Mouse (Mus musculus) c-Kit-negative CD71-positive TER-119-positive erythroid progenitor cells, embryonic 14.5 days (primary cell): ENCODE measurements at regions not wholly inside any gene's neighbourhood (a gene's known extent, or its start where the extent isn't known, plus 50 kb on each side); places are given as distances from the start of the nearest gene placed in this dataset.
"Not testable (repeated sequence)": the region's sequence is repeated elsewhere in the genome, so short reads cannot be mapped to it uniquely, and the experiment has no call there.

ENCODE experiments used
- DNase-seq: peaks from one replicate; pipeline ENCODE4 v3.0.0-alpha.2; 2013; ENCODE audit warnings: low read depth, low spot score

- DNase-seq: no peak
These were observed 122.2 kb upstream of the Nabp1 start for GRCm38 (mm10) chr1:51600425-51600824.

DNA sequence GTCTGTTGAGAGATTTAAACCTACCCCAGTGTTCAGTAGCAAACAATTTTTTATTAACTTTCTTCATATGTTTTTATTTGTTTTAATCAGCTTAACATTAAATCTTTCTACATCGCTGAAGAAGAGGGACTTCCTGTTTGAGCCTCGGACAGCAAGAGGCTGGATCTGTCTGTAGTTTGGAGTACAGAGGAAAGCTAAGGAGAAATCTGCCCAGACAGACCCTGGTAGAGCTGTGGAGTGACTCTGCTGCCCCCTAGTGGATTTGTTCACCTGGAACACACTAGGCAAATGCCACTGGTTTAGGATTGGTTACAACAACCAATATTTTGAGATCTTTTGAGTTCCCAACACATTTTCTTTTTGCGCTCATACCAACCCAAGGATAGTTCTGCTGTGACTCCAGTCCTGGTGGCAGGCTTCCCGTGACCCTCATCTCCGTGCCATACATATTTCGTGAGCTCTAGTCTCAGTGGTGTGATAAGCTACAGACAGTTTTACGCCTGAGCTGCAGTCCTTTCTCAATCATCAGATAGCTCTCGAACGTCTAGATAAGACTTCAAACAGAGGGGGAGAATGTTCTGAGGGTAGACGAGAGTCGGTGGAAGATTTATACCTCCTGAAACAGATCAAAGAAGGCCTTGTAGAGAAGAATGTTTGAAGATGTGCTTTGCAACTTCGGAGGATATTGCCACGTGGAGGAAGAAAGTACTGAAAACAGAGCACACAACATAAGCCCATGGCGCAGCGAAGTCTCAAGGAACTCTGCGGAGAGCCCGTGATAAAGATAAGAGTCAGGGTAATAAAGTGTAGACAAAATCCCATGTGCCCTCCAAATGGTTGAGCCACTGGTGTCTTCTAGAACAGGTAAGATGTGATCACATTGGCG lies 119.0 kb upstream of the Nabp1 start:
- peak; percentile 29 for DNase-seq

DNA sequence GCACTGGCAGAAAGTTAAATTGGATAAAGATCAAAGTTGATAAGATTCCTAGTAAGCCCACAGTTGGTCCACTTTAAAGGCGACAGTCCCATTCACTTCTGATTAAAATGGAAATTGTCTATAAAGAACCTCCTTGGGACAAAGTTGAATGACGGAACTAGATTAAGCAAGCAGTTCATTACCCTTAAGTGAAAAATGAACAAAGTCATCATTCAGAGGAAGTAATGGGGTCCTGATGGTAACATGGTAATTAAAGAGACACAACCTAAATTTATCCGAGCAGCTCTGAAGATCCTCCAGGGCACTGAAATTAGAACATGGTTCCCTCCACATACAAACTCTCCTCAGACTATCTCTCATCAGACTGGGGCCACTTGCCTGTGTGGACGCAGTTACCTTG lies 116.4 kb upstream of the Nabp1 start:
- no peak for DNase-seq

- DNase-seq: no peak
These were observed 115.6 kb upstream of the Nabp1 start for GRCm38 (mm10) chr1:51593621-51594441.

DNA sequence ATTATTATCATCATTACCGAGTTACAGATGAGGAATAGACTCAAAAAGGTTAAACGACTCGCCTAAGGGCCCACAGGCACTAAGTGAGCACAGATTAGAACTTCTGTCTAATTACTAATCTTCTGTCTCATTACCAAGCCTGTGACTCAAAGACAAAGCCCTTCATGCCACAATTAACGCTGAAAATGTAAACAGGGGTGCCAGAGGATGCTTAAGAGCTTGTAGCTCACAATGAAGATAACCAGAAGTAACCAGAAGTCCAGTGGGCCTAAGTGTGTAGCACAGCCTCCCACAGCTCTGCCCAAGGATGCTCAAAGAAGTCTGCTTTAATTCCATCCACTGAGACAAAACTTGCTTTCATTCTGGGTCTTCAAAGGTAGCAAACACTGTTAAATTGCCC lies 113.7 kb upstream of the Nabp1 start:
- DNase-seq: no peak

GRCm38 (mm10) chr1:51590606-51591400 lies 112.6 kb upstream of the Nabp1 start:
- DNase-seq: no peak

DNA sequence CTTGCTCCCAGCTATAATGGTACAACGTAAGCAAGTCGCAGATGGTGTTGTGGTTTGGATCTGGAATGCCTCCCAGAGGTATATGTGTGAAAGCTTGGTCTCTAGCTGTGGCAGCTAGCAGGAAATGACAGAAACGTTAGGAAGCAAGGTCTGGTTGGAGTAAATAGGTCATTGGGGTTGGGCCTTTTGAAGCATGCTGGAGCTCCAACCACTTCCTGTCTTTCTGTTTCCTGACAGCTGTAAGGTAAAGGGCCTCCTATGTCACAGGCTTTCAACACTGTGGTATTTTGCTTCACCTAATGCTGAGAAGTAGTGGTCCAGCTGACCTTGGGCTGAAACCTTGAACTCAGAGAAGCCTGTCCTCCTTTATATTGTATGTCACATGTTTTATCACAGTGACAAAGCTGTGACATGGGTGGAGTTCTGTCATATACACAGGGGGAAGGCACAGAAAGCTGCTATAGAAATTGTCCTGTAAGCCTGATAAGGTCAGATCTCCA lies 106.8 kb upstream of the Nabp1 start:
- DNase-seq: no peak

DNA sequence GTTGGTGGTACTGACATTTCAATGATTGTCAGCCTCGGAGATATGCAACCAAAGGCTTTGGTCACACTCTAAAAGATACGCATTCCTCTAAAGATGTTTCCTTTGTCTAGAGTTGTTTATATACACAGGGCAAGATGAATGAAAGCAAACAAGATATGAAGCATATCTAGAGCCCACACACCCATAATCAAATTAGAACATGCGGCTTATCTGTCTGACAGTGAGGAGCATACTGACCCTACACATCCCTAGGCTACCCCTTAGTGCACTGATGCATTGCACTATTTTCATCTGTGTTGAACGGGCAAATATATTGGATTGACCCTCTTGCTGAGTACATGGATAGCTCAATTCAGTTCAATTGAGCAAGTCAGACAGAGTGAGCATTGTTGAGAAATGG lies 105.6 kb upstream of the Nabp1 start:
- no peak for DNase-seq

GRCm38 (mm10) chr1:51580074-51580473 lies 101.8 kb upstream of the Nabp1 start:
- DNase-seq: no peak

DNA sequence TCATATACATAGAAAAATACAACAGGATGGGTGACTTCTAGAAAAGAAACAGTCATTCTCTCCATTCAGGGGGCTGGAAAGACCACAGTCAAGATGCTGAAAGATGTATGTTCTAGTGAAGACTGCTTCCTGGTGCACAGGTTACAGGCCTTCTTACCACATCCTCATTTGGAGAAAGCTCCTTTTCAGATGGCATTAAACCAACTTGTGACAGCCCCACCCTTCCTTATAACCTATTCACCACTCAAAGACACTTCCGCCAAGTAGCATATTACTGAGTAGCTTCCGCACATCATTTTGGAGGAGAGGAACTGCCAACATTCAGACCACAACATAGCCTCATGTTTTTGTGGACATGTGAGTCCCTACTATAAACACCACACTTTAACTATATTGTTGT lies 99.5 kb upstream of the Nabp1 start:
- no peak for DNase-seq

DNA sequence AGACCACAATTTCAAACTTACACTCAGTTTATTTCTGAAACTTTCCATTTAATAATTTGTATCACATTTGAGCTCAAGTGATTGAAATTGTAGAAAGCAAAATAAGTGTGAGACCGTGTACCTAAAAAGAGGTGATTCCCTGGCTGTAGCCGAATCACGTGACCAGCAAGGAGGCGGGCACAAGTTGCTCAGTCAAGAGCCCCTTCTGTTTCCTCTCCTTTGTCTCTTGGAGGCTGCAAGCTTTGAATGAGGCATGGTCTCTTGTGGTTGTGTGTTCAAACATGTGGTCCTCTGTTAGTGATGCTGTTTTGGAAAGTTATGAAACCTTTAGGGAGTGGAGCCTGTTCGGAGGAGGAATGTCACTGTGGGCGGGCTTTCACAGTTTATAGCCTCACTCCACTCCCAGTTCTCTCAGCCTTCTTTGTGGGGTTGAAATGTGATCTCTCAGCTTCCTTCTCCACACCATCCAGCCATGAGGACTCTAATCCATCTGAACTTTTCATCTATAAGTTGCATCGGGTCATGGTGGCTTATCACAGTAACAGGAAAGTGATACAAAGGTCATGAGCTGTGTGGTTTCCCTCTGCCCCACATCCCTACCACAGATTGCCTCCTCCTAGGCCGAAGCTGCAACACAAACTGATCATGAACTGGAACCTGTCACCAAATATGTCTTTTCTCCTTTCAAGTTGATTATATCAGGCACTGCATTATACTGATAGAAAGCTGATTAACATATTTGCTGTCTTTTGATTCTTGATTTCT lies 94.3 kb upstream of the Nabp1 start:
- DNase-seq: no peak

- no peak for DNase-seq
These were observed 91.4 kb upstream of the Nabp1 start for GRCm38 (mm10) chr1:51569625-51570024.

GRCm38 (mm10) chr1:51566170-51566649 lies 88.0 kb upstream of the Nabp1 start:
- no peak for DNase-seq

DNA sequence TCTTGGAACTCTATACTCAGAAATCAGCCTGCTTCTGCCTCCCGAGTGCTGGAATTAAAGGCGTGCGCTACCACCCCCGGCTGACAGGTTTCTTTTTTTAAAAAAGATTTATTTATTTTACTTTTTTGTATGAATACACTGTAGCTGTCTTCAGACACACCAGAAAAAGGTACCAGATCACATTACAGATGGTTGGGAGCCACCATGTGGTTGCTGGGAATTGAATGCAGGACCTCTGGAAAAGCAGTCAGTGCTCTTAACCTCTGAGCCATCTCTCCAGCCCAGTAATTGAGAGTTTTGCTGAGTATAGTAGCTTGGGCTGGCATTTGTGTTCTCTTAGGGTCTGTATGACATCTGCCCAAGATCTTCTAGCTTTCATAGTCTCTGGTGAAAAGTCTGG lies 78.4 kb upstream of the Nabp1 start:
- DNase-seq: not testable (repeated sequence)

DNA sequence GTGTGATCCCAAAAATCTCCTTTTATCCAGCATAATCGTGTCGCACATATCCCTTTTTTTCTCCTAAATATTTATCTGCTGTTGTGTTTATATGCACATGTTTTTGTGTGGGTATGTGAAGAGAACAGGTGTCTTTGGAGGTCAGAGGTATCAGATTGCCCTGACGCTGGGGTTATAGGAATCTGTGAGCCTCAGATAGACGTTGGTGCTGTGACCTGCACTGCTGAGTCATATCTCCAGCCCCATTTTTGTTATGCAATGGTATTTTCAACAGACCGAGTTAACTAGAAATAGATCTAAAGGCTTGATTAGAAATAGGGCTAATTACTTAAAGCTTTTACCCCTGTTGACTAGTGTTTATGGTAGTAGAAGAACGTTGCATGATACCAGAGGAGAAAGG lies 75.5 kb upstream of the Nabp1 start:
- DNase-seq: no peak

- DNase-seq: no peak
These were observed 73.4 kb upstream of the Nabp1 start for GRCm38 (mm10) chr1:51551624-51552023.

DNA sequence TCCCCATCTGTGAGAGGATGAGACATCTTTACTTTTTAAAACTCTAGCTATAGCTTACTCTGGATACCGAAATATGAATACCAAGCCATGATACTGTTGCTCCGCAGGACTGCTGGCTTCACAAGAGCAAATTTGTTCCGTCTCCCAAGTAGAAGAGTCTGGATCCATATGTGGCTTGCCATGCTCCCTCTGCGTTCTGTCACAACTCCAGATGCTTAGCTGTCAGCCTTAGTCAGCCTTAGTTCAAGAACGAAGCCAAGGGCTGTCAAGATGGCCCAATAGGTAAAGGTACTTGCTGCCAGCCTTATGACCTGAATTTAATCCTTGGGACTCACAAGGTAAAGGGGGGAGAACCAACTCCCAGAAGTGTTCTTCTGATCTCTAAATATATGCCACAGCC lies 64.6 kb upstream of the Nabp1 start:
- DNase-seq: no peak

DNA sequence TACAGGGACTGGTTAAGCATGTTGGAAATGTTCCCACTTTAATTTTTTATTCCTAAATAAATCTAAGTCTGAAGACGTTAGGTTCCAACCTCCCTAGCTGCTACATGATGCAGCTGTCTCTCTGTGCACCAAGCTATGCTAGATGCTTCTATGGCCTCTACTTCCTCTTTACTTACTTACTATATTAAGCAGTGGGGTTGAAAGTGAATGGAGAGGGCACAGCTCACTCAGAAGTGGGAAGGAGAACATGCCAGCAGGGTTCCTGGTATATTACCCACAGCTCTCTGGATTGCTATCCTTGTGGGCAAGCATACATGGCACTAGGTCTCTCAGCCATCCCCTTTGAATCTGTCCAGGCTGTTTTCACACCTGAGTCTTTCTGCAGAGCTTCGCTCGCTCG lies 61.4 kb upstream of the Nabp1 start:
- no peak for DNase-seq

DNA sequence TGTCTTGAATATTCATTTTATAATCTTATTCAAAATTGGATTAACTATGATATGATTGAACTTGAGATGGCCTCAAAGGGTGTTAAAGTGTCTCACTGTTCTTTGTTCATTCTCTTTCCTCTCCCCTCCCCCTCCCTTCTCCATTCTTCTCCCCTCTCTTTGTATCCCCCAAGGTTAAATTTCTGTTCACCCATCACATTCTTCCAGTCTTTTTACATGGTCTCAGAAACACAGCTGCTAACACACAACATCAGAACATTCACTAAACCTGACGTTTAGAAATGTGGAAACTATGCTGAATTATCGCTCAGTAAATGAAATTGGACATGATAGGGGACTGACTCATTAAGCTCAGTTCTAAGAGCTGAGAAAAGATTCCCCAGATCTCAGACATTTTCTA lies 60.6 kb upstream of the Nabp1 start:
- no peak for DNase-seq

DNA sequence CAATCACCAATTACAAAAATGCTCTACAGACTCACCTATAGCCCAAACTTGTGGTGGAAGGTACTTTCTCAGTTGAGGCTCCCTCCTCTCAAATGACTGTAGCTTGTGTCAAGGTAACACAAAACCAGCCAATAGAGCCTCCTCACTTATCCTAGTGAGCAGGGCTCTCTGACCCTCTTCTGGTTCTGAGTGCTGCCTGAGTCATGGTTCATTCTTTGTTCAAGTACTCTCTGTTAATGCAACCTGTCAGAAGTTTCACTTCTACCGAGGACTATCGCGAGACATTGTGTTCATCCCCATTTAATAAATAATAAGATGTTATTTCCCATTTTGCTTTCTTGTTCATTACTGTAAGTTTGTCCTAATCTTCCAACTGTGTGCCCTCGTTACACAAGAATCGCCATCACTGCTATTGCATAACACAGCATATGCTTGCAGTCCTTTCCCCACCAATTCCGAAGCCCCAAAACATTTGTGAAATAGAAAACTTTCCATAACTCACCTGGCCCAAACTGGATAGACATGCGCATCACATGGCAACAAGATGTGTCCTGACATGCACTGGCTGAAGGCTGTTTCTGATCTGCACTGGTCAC lies 59.6 kb upstream of the Nabp1 start:
- DNase-seq: no peak

- no peak for DNase-seq
These were observed 57.9 kb upstream of the Nabp1 start for GRCm38 (mm10) chr1:51536076-51536475.
